Mouse (Mus musculus) intestine, postnatal 0 days (tissue): ENCODE measurements at regions not wholly inside any gene's neighbourhood (a gene's known extent, or its start where the extent isn't known, plus 50 kb on each side); places are given as distances from the start of the nearest gene placed in this dataset.
A peak's percentile ranks its signal among the peaks of the same experiment; 100 is the strongest.
"Not testable (repeated sequence)": the region's sequence is repeated elsewhere in the genome, so short reads cannot be mapped to it uniquely, and the experiment has no call there.

Experiments used
- ATAC-seq: fragments of 200-750 bp; cut with Nextera tagmentation; 2 replicates; pipeline ENCODE4 v1.8.0; 2017; ENCODE audit warnings: mild to moderate bottlenecking, moderate TSS enrichment, moderate library complexity
- H3K27ac ChIP-seq: fragments of 300-500 bp; sonication (generic); 2 replicates; pipeline ENCODE4 v1.5.1; 2014; ENCODE audit warnings: mild to moderate bottlenecking, low read depth, low read length, moderate library complexity
- H3K27me3 ChIP-seq: fragments of 300-500 bp; sonication (generic); replicated peaks from 2 replicates; pipeline ENCODE4 v1.6.1; 2014; ENCODE audit warnings: low read length, mixed read lengths; ENCODE audit not compliant: control insufficient read depth, insufficient read depth
- H3K36me3 ChIP-seq: fragments of 300-500 bp; sonication (generic); 2 replicates; pipeline ENCODE4 v1.6.1; 2014; ENCODE audit warnings: mild to moderate bottlenecking, moderate library complexity; ENCODE audit not compliant: control insufficient read depth, insufficient read depth
- H3K4me1 ChIP-seq: fragments of 300-500 bp; sonication (generic); replicated peaks from 2 replicates; pipeline ENCODE4 v1.6.1; 2014; ENCODE audit warnings: antibody characterized with exemption, low read length, mixed read lengths; ENCODE audit not compliant: control insufficient read depth, insufficient read depth
- H3K4me2 ChIP-seq: fragments of 300-500 bp; sonication (generic); replicated peaks from 2 replicates; pipeline ENCODE4 v1.6.1; 2014; ENCODE audit warnings: low read depth, mild to moderate bottlenecking, moderate library complexity
- H3K4me3 ChIP-seq: fragments of 300-500 bp; sonication (generic); 2 replicates; pipeline ENCODE4 v1.5.1; 2014; ENCODE audit warnings: low read depth, low read length
- H3K9ac ChIP-seq: fragments of 300-500 bp; sonication (generic); 2 replicates; pipeline ENCODE4 v1.6.1; 2014; ENCODE audit warnings: mild to moderate bottlenecking, low read depth, low read length
- H3K9me3 ChIP-seq: fragments of 300-500 bp; sonication (generic); 2 replicates; pipeline ENCODE4 v1.6.1; 2016; ENCODE audit warnings: mixed run types; ENCODE audit not compliant: control insufficient read depth
- CTCF ChIP-seq: sonication (generic); IDR thresholded peaks from 2 replicates; pipeline ENCODE4 v1.5.1; 2016; ENCODE audit warnings: low read depth, mild to moderate bottlenecking, control low read depth, antibody characterized with exemption, moderate library complexity
- WGBS: fragments of 180-500 bp; shearing (Covaris S2); extraction: QIAGEN DNeasy Blood & Tissue Kit; methylation state at CpG from one replicate; pipeline ENCODE4 v1.1.7; 2014; 5-methylcytosine and 5-hydroxymethylcytosine counted together

- H3K4me3 ChIP-seq = no peak overlapping the region
- WGBS = 69% methylated on average over 3 of the region's 3 CpGs
- no peaks in the 10 kb centered on the region for H3K36me3 ChIP-seq
Measured at GRCm38 (mm10) chr12:117352511-117352910, 163.8 kb upstream of the Rapgef5 start.

GRCm38 (mm10) chr12:117352938-117353337 lies 163.3 kb upstream of the Rapgef5 start:
- H3K36me3 ChIP-seq = no peaks in the 10 kb centered on the region
- no peaks in the 10 kb centered on the region for H3K4me1 ChIP-seq
- no peak for ATAC-seq
- H3K4me2 ChIP-seq = no peak overlapping the region
- H3K27me3 ChIP-seq = no peaks in the 10 kb centered on the region
- no peaks in the 10 kb centered on the region for H3K9me3 ChIP-seq
- no peak overlapping the region for H3K9ac ChIP-seq
- no peak overlapping the region for H3K4me3 ChIP-seq
- TF ChIP-seq CTCF = peak; percentile 70
- H3K27ac ChIP-seq = no peak overlapping the region

More at GRCm38 (mm10) chr12:117352511-117352910, 163.8 kb upstream of the Rapgef5 start:
- H3K9me3 ChIP-seq = no peaks in the 10 kb centered on the region
- no peak overlapping the region for H3K4me2 ChIP-seq
- no peak overlapping the region for H3K27ac ChIP-seq
- no peaks in the 10 kb centered on the region for H3K27me3 ChIP-seq
- no peak for TF ChIP-seq CTCF
- H3K9ac ChIP-seq = no peak overlapping the region
- H3K4me1 ChIP-seq = no peaks in the 10 kb centered on the region
- no peak for ATAC-seq

GRCm38 (mm10) chr12:117357811-117358210 lies 158.5 kb upstream of the Rapgef5 start:
- Histone ChIP-seq H3K27me3 (no peaks in the 10 kb centered on the region), H3K36me3 (no peaks in the 10 kb centered on the region), H3K9me3 (no peaks in the 10 kb centered on the region), H3K27ac (no peak overlapping the region), H3K4me1 (no peaks in the 10 kb centered on the region), H3K4me3 (no peak overlapping the region), H3K4me2 (no peak overlapping the region), H3K9ac (no peak overlapping the region)
- 86% methylated on average over 2 of the region's 2 CpGs for WGBS
- no peak for TF ChIP-seq CTCF
- ATAC-seq = no peak

- H3K4me2 ChIP-seq = no peak overlapping the region
- no peak overlapping the region for H3K27ac ChIP-seq
- ATAC-seq = no peak
- H3K27me3 ChIP-seq = no peaks in the 10 kb centered on the region
- WGBS = 92% methylated on average over 3 of the region's 3 CpGs
- H3K9me3 ChIP-seq = no peaks in the 10 kb centered on the region
- H3K4me3 ChIP-seq = no peak overlapping the region
- TF ChIP-seq CTCF = no peak
- no peak overlapping the region for H3K9ac ChIP-seq
- H3K36me3 ChIP-seq = no peaks in the 10 kb centered on the region
- no peaks in the 10 kb centered on the region for H3K4me1 ChIP-seq
Measured at GRCm38 (mm10) chr12:117358891-117359290, 157.4 kb upstream of the Rapgef5 start.

- no peak for ATAC-seq
- Histone ChIP-seq H3K9me3 (no peaks in the 10 kb centered on the region), H3K36me3 (no peaks in the 10 kb centered on the region), H3K27me3 (no peaks in the 10 kb centered on the region), H3K4me3 (no peak overlapping the region), H3K4me1 (no peaks in the 10 kb centered on the region), H3K9ac (no peak overlapping the region), H3K4me2 (no peak overlapping the region), H3K27ac (no peak overlapping the region)
- 84% methylated on average over 4 of the region's 4 CpGs for WGBS
- TF ChIP-seq CTCF = no peak
Measured at GRCm38 (mm10) chr12:117360215-117360614, 156.1 kb upstream of the Rapgef5 start.

- 91% methylated on average over 7 of the region's 7 CpGs for WGBS
Measured at GRCm38 (mm10) chr12:117361826-117362225, 154.5 kb upstream of the Rapgef5 start.

GRCm38 (mm10) chr12:117363457-117363856 lies 152.8 kb upstream of the Rapgef5 start:
- H3K4me2 ChIP-seq, ATAC-seq, H3K9ac ChIP-seq, H3K9me3 ChIP-seq, H3K36me3 ChIP-seq, H3K27ac ChIP-seq, H3K4me3 ChIP-seq, H3K4me1 ChIP-seq, H3K27me3 ChIP-seq: not testable (repeated sequence)
- TF ChIP-seq CTCF = peak; percentile 25; the same call in 1 of the 2 replicates
- 68% methylated on average over 3 of the region's 4 CpGs for WGBS

More at GRCm38 (mm10) chr12:117361826-117362225, 154.5 kb upstream of the Rapgef5 start:
- no peak for ATAC-seq
- Histone ChIP-seq H3K9ac (no peak overlapping the region), H3K4me1 (no peaks in the 10 kb centered on the region), H3K36me3 (no peaks in the 10 kb centered on the region), H3K9me3 (no peaks in the 10 kb centered on the region), H3K4me3 (no peak overlapping the region), H3K4me2 (no peak overlapping the region), H3K27ac (no peak overlapping the region), H3K27me3 (no peaks in the 10 kb centered on the region)
- TF ChIP-seq CTCF = no peak
